Mouse (Mus musculus) neural tube, embryonic 12.5 days (tissue): ENCODE measurements at regions not wholly inside any gene's neighbourhood (a gene's known extent, or its start where the extent isn't known, plus 50 kb on each side); places are given as distances from the start of the nearest gene placed in this dataset.

Experiments
- ATAC-seq: fragments of 200-750 bp; cut with Nextera tagmentation; 2 replicates; pipeline ENCODE4 v1.8.0; 2017; ENCODE audit warnings: low read depth, mild to moderate bottlenecking, moderate TSS enrichment, moderate library complexity; ENCODE audit not compliant: low FRiP score
- H3K27ac ChIP-seq: fragments of 300-500 bp; sonication (generic); 2 replicates; pipeline ENCODE4 v1.5.1; 2016
- H3K27me3 ChIP-seq: fragments of 300-500 bp; sonication (generic); replicated peaks from 2 replicates; pipeline ENCODE4 v1.6.1; 2016; ENCODE audit warnings: mild to moderate bottlenecking
- H3K36me3 ChIP-seq: fragments of 300-500 bp; sonication (generic); 2 replicates; pipeline ENCODE4 v1.6.1; 2016; ENCODE audit warnings: mild to moderate bottlenecking
- H3K4me1 ChIP-seq: fragments of 300-500 bp; sonication (generic); 2 replicates; pipeline ENCODE4 v1.6.1; 2016
- H3K4me2 ChIP-seq: fragments of 300-500 bp; sonication (generic); replicated peaks from 2 replicates; pipeline ENCODE4 v1.6.1; 2016; ENCODE audit warnings: mild to moderate bottlenecking
- H3K4me3 ChIP-seq: fragments of 300-500 bp; sonication (generic); 2 replicates; pipeline ENCODE4 v1.5.1; 2016
- H3K9ac ChIP-seq: fragments of 300-500 bp; sonication (generic); 2 replicates; pipeline ENCODE4 v1.6.1; 2016; ENCODE audit warnings: mild to moderate bottlenecking
- H3K9me3 ChIP-seq: fragments of 300-500 bp; sonication (generic); 2 replicates; pipeline ENCODE4 v1.6.1; 2016; ENCODE audit warnings: mild to moderate bottlenecking
- WGBS: fragments of 180-500 bp; shearing (Covaris S2); methylation state at CpG from one replicate; pipeline ENCODE4 v1.1.7; 2016; 5-methylcytosine and 5-hydroxymethylcytosine counted together

DNA sequence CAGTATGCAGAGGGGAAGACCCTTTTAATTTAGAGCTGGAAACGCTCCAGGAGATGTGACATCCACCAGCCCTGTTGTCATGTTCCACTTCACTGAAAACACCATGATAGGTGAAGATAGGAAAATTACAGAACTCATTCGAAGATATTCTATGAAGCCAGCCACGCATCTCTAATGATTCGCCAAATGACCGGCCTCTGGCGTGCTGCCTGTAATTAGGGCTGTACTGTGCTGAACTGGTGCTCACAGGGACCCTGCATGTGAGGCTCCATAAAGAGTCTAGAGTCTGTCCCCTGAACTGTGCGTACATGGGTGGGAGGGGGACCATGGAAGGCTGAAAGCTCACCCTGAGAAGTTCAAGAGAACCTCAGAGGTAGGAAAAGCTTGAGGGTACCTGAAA lies 53.6 kb upstream of the Kazn start:
- 76% methylated on average over 7 of the region's 7 CpGs for WGBS
- H3K4me3 ChIP-seq = no peak overlapping the region
- no peaks in the 10 kb centered on the region for H3K9me3 ChIP-seq
- H3K27ac ChIP-seq = no peak overlapping the region
- H3K4me2 ChIP-seq = no peak overlapping the region
- H3K4me1 ChIP-seq = no peaks in the 10 kb centered on the region; the same call in none of the 2 replicates
- H3K9ac ChIP-seq = no peak overlapping the region
- H3K36me3 ChIP-seq = no peaks in the 10 kb centered on the region
- ATAC-seq = peak; percentile 48; the same call in 1 of the 2 replicates
- no peaks in the 10 kb centered on the region for H3K27me3 ChIP-seq

DNA sequence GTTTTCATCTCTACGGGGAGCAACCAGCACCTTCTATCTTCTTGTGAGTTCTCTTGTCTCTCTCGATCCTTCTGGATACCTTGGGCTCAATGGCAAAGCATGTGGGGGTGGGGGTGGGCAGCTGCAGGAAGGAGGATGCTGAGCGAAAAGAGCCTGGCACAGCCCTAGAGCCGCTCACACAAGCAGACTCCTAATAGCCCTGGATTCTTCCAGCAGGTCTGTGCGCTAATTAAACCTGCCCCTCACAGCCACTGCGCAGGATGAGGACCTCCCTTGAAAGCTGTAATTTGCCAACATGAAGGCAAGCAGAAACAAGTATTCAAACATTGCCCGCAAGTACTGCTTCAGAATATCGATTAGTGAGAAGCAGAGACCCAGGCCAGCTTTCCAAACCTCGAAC lies 53.1 kb upstream of the Kazn start:
- WGBS = 76% methylated on average over 9 of the region's 9 CpGs
- Histone ChIP-seq H3K27me3 (no peaks in the 10 kb centered on the region), H3K27ac (no peak overlapping the region), H3K4me1 (no peaks in the 10 kb centered on the region; the same call in none of the 2 replicates), H3K4me2 (no peak overlapping the region), H3K36me3 (no peaks in the 10 kb centered on the region), H3K4me3 (no peak overlapping the region), H3K9me3 (no peaks in the 10 kb centered on the region), H3K9ac (no peak overlapping the region)
- no peak for ATAC-seq

GRCm38 (mm10) chr4:142291366-142291765 lies 52.2 kb upstream of the Kazn start:
- no peak for ATAC-seq
- H3K9ac ChIP-seq = no peak overlapping the region
- no peaks in the 10 kb centered on the region for H3K9me3 ChIP-seq
- H3K36me3 ChIP-seq = no peaks in the 10 kb centered on the region
- WGBS = 85% methylated on average over 3 of the region's 3 CpGs
- no peaks in the 10 kb centered on the region; the same call in none of the 2 replicates for H3K4me1 ChIP-seq
- H3K4me2 ChIP-seq = no peak overlapping the region
- no peak overlapping the region for H3K27ac ChIP-seq
- no peaks in the 10 kb centered on the region for H3K27me3 ChIP-seq
- no peak overlapping the region for H3K4me3 ChIP-seq
